Mouse (Mus musculus): ENCODE results near the gene Gpr157. TPM values are rescaled to one million over a fixed set of nuclear protein-coding genes. Genes with fewer than 3 reads are reported as not detected.

Gene Gpr157
- total RNA-seq, 2 experiments from 2014 or later, result 0.89 to 1.7 TPM

DNA sequence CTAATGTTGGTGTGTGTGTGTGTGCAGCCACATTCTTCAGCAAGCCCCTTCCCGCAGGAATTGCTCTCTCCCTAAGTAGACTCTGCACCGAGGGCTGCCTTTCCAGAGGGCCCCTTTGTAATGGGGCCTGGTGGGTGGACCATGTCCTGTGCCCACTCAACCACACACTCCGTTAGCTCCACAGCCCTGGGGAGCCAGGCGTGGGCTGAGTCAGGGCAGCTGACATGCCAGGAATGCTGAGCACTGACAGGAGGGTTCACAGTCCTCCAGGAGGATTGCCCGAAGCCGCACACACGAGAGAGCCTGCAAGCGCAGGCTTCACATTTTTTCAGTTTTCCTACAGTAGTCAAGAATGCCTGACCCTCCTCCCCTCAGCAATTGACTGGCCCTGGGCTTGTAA lies 17.0 kb upstream of the Gpr157 start:
- ATAC-seq (replicated peaks; ENCODE audit: poor library complexity), result no peak

DNA sequence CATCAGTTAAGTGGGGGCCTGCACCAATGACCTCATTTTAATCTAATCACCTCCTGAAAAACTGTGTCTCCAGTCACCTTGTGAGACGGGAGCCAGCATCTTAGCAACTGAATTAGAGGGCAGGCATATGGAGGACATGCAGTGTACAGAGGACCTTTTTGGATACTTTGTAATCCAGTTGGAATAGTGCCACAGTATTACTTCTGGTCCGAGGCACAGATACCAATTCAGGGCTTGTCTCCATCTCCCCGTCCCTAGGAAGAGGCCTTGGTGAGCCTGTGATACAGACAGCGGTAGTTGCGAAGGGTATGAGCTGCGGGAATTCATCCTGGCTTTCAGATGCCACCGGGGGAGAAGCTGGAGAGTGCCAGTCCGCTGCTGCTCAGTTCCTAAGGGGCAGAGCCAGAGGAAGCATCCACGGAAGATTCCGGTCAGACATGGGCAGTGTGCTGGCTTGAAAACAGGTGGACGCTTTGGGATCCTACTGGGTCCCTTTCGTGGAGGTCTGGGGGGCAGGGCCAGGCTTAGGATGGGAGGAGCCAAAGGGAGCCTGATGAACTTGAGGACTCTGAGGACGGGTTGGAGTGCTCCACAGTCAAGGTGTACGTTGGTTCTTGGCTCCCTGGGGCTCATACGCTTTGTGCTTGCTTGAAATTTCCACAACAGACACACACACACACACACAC lies 14.6 kb upstream of the Gpr157 start:
- ATAC-seq (replicated peaks; ENCODE audit: poor library complexity), result no peak

DNA sequence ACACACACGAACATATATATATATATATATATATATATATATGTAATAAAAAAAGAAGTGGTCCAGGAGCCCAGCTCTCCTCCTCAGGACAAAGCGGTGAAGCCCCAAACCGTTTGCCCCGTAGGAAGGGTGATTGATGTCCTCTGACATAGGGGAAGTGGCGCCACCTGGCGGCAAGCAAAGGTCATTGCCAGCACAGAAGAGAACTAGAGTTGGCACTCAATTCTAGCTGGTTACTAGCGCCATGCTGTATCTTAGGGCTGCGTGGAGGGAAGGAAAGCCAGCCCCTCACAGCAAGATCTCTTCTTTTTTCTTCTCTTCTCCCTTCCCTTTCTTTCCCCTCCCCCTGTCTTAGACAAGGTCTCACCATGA lies 14.1 kb upstream of the Gpr157 start:
- ATAC-seq (replicated peaks; ENCODE audit: poor library complexity), result peak; percentile 85

DNA sequence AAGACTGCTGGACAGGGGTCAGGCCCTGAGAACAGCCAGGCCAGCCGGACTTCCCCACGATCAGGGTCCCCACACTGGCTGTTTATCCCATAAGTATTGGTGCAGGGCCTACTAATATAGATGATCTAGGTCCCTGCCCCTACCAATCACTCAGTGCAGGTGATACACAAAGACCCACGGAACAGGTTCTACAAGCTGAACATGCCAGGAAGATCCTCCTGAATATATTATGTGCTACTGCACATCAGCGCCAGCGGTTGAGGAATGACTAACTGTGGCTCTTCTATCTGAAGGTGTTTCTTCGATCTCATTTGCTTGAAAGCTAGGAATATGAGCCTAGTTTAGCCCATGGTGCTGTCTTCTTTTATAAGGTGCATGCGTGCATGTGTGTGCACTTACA lies 11.8 kb upstream of the Gpr157 start:
- no peak for ATAC-seq (replicated peaks; ENCODE audit: poor library complexity)

DNA sequence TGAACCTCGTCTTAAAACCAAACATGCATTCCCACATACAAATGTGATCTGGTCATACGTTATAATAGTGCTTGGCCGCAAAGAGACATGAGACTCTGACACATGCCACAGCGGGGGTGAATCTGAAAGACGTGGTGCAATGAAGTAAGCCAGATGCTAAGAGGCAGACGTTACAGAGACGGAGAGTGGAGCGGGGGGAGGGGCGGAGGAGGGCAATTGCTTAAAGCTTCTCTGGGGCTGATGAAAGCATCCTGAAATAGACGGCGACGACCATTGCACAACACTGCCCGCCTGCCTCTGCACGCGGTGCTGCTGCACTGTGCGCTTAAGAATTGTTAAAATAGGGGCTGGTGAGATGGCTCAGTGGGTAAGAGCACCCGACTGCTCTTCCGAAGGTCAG lies 11.0 kb upstream of the Gpr157 start:
- ATAC-seq (replicated peaks; ENCODE audit: poor library complexity), result peak; percentile 93

DNA sequence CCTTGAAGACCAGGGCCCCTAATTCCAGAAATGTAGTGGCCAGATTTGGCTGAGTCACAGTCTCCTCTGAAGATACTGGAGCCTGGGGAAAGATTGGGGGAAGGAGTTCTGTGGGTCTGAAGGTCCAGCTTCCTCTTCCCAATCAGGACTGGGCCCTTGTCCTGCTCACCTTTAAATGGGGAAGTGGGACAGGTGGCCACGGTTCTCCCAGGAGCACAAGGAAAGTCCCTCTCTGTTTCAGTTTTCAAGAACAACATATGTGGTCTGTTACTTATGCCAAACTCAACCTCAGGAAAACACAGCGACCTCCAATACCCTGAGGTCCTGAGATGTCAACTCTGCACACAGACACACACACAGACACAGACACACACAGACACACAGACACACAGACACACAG lies 8.5 kb upstream of the Gpr157 start:
- no peak for ATAC-seq (replicated peaks; ENCODE audit: poor library complexity)

DNA sequence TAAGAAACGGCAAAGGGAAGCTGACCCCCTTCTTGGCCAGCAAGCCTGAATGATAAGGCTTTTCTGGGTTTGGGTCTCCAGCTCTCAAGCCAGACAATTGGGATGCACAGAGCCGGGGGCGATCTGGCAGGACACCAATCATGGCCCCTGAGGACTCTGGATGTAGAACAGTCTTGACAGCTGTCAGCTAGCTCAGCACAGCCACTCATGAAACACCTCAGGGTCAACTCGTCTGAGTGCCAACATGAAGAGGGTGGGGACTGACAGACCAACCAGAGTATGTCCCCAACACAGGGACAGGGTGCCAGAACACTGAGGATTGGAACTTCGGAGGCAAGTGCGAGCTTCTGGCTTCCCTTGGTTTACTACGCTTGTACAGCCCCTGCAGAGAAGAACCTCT lies 7.9 kb upstream of the Gpr157 start:
- no peak for ATAC-seq (replicated peaks; ENCODE audit: poor library complexity)

DNA sequence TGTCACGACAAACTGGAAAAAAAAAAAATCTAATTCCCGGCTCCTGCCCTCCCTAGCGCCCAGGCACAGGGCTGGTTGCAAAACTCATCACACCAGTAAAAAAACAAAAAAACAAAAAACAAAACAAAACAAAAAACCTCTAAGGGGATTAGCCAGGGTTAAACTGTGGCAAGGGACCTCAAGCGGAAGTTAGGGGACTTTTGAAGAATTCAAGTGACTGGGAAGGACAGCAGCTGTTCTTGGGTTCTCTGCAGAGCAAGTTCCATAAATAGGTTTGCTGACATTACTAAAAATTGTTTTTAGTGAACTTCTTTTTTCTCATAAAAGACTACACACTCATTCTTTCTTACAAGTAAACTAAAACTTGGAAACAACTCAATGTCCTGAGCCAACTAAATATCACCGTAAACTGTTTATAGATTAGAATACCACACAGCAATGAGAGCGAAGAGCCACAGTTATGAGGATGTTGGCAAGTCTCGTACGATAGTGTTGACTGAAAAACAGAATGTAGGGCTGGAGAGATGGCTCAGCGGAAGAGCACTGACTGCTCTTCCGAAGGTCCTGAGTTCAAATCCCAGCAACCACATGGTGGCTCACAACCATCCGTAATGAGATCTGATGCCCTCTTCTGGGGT lies 6.7 kb upstream of the Gpr157 start:
- no peak for ATAC-seq (replicated peaks; ENCODE audit: poor library complexity)

DNA sequence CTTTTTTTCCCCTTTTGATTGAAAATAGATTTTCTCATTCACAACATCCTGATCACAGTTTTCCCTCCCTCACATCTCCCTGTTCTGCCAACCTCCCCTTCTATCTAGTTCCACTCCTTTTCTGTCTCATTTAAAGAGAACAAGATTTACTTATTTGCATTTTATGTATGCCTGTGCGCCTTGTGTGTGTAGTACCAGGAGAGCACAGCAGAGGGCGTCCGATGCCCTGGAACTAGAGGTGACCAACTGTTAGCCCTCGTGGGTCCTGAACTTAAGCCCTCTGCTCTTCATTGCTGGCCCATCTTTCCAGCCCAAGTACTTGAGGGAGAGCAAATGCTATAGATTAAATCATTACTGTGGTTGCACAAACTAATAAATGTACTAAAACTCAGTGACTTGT lies 1.8 kb upstream of the Gpr157 start:
- ATAC-seq (replicated peaks; ENCODE audit: poor library complexity), result no peak

DNA sequence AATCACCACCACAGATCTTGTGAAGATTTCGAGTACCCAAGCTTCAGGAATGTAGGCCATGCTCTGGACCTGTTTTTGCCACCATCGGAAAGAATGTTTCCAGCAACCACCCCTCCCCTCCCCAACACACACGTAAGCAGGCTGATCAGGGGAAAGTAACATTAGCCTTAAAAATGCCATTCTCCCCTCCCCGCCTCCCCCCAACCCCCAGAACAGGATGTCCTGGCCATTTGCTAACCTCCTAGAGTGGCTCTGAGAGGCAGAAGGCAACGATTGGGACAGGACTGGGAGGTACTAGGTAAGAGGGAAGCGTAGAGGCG lies 364 bp upstream of the Gpr157 start:
- no peak for ATAC-seq (replicated peaks; ENCODE audit: poor library complexity)

DNA sequence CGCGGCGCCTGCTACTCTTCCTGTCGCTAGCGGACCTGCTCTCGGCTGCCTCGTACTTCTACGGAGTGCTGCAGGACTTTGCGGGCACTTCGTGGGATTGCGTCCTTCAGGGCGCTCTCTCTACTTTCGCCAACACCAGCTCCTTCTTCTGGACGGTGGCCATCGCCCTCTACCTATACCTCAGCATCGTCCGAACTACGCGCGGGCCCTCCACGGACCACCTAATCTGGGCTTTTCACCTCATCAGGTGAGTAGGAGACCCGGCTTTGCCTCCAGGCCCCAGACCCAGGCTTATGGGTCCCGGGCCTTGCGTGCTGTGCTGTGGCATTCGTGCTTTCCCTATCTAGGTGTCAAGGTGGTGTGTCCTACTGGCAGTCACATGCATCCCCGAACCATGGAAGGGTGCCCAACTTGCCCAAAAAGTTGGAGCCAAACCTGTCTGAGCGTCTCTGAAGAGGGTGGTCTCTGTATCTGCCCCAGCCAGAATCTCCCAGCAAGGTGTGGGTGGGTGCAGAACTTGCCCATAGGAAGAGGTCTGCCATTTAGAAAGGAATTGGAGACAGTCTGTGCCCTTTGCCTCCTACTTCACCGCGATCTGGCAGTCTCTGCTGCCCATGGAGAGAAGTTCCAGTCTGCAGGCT lies 845 bp downstream of the Gpr157 start:
- no peak for ATAC-seq (replicated peaks; ENCODE audit: poor library complexity)

DNA sequence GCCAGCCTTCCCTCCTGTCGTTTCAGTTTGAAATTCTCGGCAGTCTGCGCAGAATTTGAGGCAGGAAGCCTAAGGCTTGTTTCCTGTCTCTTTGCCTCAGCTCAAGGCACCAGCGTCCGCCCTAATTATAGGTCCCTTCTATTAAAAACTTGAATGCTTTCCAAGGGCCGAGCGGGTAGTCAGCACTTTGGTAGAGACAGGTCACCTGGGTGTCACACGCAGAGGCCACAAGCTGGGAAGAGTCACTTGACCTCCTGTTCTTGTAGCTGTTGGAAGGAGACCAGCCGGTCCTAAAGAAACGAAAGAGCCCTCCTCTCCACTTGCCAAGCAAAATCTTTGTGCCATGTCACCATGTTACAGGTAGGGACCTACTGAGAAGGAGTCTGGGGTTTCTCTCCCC lies 2.0 kb downstream of the Gpr157 start:
- ATAC-seq (replicated peaks; ENCODE audit: poor library complexity), result no peak

DNA sequence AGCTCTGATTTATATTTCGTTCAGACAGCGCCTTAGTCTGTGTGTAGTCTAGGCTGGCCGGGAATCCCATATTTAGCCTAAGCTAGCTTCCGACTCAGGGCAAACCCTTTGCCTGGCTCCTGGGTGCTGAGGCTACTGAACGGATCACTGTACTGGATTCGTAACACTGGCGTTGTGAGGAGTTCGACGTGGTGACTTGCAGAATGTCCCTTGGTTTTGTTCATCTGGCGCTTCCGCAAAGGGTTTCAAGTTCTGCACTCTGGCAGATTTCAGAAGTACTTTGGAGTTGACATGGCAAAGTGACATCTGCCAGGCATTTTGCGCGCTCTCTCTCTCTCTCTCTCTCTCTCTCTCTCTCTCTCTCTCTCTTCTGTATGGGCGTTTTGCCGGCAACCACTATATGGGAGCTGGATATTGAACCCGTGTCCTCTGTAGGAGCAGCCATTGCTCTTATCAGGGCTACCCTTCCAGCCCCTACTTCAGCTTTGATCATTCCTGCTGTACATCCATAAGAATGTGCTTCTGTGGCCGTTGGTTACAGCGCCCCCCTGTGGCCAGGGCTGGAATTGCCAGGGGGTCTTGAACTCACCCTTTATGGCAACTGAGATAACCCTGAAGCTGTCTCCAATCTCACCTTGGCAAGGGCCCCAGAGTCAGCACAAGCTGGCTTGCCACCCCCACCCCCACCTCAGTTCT lies 4.9 kb downstream of the Gpr157 start:
- peak; percentile 41 for ATAC-seq (replicated peaks; ENCODE audit: poor library complexity)

DNA sequence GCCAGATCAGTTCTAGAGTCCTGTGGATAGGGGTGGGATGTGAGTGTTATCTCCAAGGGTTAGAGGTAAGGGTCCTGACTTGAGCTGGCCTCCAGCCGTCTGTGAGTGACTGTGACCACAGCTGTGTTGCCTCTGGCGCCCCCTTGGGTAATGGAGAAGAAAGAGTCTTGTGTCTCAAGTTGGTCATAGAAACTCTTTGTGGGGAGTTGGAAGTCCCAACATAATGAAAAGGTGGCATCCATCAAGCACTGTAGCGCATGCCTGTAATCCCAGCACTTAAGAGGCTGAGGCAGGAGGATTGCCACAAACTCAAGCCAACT lies 5.4 kb downstream of the Gpr157 start:
- peak; percentile 49 for ATAC-seq (replicated peaks; ENCODE audit: poor library complexity)

DNA sequence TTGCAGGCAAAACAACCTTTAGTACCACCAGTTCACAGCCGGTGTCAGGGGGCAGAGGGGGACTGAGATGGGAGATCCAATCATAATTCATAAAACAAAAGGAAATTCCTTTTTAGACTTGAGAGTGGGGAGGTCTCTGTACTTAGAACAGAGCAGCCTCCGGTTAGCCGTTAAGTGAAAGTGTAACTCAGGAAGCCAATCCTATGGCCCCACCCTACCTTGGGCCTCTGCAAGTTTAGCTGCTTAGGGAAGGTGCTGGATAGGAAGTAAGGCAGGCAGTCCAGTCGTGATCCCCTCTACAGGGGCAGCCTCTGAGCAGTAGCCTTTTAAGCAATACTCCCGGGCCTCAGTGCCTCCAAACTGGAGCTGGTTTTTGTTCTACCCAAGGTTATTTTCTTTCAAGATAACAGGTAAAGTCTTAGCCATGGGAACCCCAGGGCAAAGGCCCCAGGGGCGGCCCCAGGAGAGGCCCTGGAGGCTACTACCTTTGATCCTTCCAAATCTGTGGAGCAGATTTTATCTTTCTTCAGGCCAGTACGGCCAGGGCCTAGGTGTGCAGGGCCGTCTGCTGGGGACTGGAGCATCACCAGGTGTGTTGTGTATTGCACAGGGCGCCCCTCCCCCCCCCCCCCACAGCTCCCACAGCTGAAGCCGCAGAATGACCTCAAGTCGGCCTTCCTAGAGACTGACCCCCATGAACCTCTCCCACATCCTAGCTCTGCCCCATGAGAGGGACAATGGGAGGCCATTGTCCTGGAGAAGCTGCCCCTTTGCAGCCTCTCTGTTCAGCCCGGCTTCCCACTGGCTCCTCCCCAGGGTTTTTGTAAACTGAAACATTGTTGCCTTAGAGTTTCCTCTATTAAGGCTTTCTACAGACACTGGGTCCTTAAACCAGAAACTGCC lies 6.6 kb downstream of the Gpr157 start:
- peak; percentile 35 for ATAC-seq (replicated peaks; ENCODE audit: poor library complexity)

DNA sequence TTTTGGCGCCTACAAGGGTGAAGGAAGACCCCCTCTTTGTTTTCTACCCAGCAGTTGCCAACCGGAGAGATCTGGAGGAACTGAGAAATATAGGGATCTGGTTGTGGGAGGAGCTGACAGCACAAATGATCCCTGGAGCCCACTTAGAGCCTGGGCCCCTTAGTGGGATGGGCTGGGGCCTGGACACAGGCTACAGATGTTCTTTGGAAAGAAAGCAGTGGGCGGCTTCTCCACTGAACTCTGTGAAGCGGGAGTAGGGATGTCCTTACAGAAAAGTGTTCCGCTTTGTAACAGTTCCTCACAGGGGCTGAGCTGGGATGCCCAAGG lies 7.3 kb downstream of the Gpr157 start:
- ATAC-seq (replicated peaks; ENCODE audit: poor library complexity), result no peak

DNA sequence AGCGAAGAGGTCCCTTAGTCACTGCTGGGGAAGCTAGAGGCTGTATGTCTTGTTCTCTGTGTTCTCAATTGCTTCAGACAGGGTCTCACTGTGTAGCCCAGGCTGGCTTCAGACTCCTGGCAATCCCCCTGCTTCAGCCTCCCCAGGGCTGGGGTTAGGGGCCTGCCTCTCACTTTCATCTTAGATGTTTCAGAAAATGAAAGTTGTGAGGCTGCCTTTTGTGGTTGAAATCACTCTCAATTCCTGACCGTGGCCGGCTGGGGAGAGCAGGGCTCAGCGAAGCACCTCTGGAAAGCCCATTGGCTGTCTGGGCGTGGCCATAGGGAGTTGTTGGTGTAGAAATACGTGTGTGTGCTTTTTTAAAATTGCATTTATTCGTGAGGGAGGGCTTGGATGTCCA lies 9.1 kb downstream of the Gpr157 start:
- ATAC-seq (replicated peaks; ENCODE audit: poor library complexity), result no peak

DNA sequence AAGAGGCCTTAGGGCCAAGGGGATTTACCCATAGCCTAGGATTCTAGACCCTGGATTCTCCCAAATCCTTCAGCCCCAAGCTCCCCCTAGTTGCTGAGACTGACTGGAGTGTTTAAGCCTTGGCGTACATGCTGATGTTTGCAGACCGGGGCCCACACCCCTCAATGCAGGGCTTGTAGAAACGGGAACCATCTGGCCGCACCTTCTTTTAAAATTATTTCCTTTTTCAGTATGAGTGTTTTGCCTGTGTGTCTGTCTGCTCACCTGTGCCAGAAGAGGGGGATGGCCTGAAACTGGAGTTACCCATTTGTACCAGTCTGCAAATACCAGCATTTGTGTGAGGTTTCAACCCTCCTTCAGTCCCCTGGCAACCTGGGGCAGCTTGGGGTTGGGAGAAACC lies 10.7 kb downstream of the Gpr157 start:
- ATAC-seq (replicated peaks; ENCODE audit: poor library complexity), result no peak

DNA sequence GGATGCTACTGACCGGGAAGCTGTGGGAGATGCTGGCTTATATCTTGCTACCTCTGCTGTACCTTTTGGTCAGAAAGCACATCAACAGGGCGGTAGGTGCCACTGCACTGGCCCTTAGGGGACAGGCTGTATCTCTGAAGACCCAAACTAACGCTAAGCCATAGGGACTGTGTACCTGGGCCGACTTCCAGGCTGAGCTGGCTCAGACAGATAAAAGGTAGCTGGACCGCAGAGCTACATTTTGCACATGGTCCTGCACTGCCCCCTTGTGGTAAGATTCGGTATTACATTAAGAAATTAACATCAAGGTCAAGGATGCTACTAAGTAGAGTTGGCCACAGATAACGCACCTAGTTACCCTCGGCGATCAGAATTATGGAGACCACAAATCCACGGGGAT lies 11.7 kb downstream of the Gpr157 start:
- peak; percentile 93 for ATAC-seq (replicated peaks; ENCODE audit: poor library complexity)

DNA sequence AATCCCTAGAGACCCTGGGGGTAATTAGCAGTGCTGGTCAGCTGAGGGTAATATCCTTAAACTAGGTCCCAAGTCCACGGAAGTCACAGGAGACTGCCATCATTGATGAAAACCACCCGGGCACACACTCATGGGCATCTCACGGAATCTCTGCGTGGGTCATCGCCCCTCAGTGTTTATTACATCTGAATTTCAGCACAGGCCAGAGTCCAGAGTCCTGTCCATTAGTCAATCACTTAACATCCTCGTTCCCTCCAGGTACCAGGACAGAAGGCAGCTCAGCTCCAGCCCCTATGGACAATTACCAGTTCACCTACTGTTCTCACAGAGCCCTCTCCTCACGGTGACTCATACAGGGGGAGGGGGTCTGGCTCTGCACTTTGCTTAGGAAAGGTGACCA lies 15.7 kb downstream of the Gpr157 start:
- ATAC-seq (replicated peaks; ENCODE audit: poor library complexity), result no peak

DNA sequence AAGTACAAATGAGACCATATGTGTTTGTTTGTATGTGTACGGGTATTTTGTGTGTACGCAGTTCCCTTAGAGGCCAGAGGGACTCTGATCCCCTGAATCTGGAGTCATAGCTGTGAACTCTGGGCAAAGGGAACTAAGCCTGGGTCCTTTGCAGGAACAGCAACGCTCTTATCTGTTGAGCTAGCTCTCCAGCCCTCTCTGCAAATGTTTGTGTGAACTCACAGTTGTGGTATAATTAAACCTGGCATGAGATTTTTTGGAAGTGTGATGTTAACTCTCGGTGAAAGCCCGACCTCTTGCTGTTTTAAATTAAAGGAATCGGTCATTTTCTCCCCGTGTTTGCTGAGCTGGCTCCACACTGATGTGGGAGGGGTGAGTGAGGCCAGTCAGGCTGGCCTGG lies 18.5 kb downstream of the Gpr157 start:
- no peak for ATAC-seq (replicated peaks; ENCODE audit: poor library complexity)

Data from megakaryocyte progenitor cell, adult 5-6 weeks (primary cell).